Mouse (Mus musculus): Measurements from ENCODE around the gene Plcl2. TPM values are rescaled to one million over a fixed set of nuclear protein-coding genes. Genes with fewer than 3 reads are reported as not detected.

Plcl2 gene
- polyA plus RNA-seq, 1 experiment, result 6.7 TPM

- Histone ChIP-seq H3K27ac (ENCODE audit: insufficient read depth, low read depth, low read length) (peak overlapping the region; percentile 40; the same call in 1 of the 2 replicates), H3K4me3 (ENCODE audit: low read depth, low read length) (no peak overlapping the region), H3K36me3 (ENCODE audit: control insufficient read depth, insufficient read depth, low read length) (no peaks in the 10 kb centered on the region), H3K27me3 (ENCODE audit: control insufficient read depth, insufficient read depth, low read length) (no peaks in the 10 kb centered on the region), H3K4me1 (ENCODE audit: control insufficient read depth, insufficient read depth, insufficient read length, low read length) (no peaks in the 10 kb centered on the region; the same call in 1 of the 2 replicates)
- no peak for TF ChIP-seq CTCF (IDR thresholded peaks at IDR 0.05; ENCODE audit: extremely low read depth, insufficient read length, insufficient replicate concordance, low read depth, low read length)
- TF ChIP-seq POLR2A (IDR thresholded peaks at IDR 0.05; ENCODE audit: low read depth, low read length), result no peak
- WGBS, result 64% methylated on average over 3 of the region's 3 CpGs
These were observed 38.0 kb upstream of the Plcl2 start for GRCm38 (mm10) chr17:50471230-50471629.

- Histone ChIP-seq H3K4me1 (ENCODE audit: control insufficient read depth, insufficient read depth, insufficient read length, low read length) (peaks cover 2% of the 10 kb centered on the region; the same call in 1 of the 2 replicates), H3K27ac (ENCODE audit: insufficient read depth, low read depth, low read length) (no peak overlapping the region), H3K36me3 (ENCODE audit: control insufficient read depth, insufficient read depth, low read length) (no peaks in the 10 kb centered on the region), H3K4me3 (ENCODE audit: low read depth, low read length) (no peak overlapping the region), H3K27me3 (ENCODE audit: control insufficient read depth, insufficient read depth, low read length) (no peaks in the 10 kb centered on the region)
- 93% methylated on average over 4 of the region's 4 CpGs for WGBS
- no peak for TF ChIP-seq POLR2A (IDR thresholded peaks at IDR 0.05; ENCODE audit: low read depth, low read length)
- no peak for TF ChIP-seq CTCF (IDR thresholded peaks at IDR 0.05; ENCODE audit: extremely low read depth, insufficient read length, insufficient replicate concordance, low read depth, low read length)
These were observed 31.9 kb upstream of the Plcl2 start for GRCm38 (mm10) chr17:50477277-50477676.

GRCm38 (mm10) chr17:50480867-50481266 lies 28.3 kb upstream of the Plcl2 start:
- 78% methylated on average over 7 of the region's 7 CpGs for WGBS
- H3K4me3 ChIP-seq (ENCODE audit: low read depth, low read length), result no peak overlapping the region
- TF ChIP-seq POLR2A (IDR thresholded peaks at IDR 0.05; ENCODE audit: low read depth, low read length) (no peak), CTCF (IDR thresholded peaks at IDR 0.05; ENCODE audit: extremely low read depth, insufficient read length, insufficient replicate concordance, low read depth, low read length) (no peak)
- H3K27me3 ChIP-seq (ENCODE audit: control insufficient read depth, insufficient read depth, low read length), result no peaks in the 10 kb centered on the region
- H3K4me1 ChIP-seq (ENCODE audit: control insufficient read depth, insufficient read depth, insufficient read length, low read length), result peaks cover 2% of the 10 kb centered on the region; the same call in 1 of the 2 replicates
- H3K36me3 ChIP-seq (ENCODE audit: control insufficient read depth, insufficient read depth, low read length), result no peaks in the 10 kb centered on the region
- no peak overlapping the region for H3K27ac ChIP-seq (ENCODE audit: insufficient read depth, low read depth, low read length)

- Histone ChIP-seq H3K4me3 (ENCODE audit: low read depth, low read length) (no peak overlapping the region), H3K4me1 (ENCODE audit: control insufficient read depth, insufficient read depth, insufficient read length, low read length) (no peaks in the 10 kb centered on the region), H3K27me3 (ENCODE audit: control insufficient read depth, insufficient read depth, low read length) (no peaks in the 10 kb centered on the region), H3K36me3 (ENCODE audit: control insufficient read depth, insufficient read depth, low read length) (no peaks in the 10 kb centered on the region), H3K27ac (ENCODE audit: insufficient read depth, low read depth, low read length) (no peak overlapping the region)
- TF ChIP-seq CTCF (IDR thresholded peaks at IDR 0.05; ENCODE audit: extremely low read depth, insufficient read length, insufficient replicate concordance, low read depth, low read length), result no peak
- TF ChIP-seq POLR2A (IDR thresholded peaks at IDR 0.05; ENCODE audit: low read depth, low read length), result no peak
- WGBS, result 71% methylated on average over 7 of the region's 7 CpGs
These were observed 25.5 kb upstream of the Plcl2 start for GRCm38 (mm10) chr17:50483700-50484099.

- Histone ChIP-seq H3K27ac (ENCODE audit: insufficient read depth, low read depth, low read length) (no peak overlapping the region), H3K36me3 (ENCODE audit: control insufficient read depth, insufficient read depth, low read length) (no peaks in the 10 kb centered on the region), H3K4me1 (ENCODE audit: control insufficient read depth, insufficient read depth, insufficient read length, low read length) (no peaks in the 10 kb centered on the region), H3K4me3 (ENCODE audit: low read depth, low read length) (no peak overlapping the region), H3K27me3 (ENCODE audit: control insufficient read depth, insufficient read depth, low read length) (no peaks in the 10 kb centered on the region)
- 71% methylated on average over 5 of the region's 5 CpGs for WGBS
- TF ChIP-seq CTCF (IDR thresholded peaks at IDR 0.05; ENCODE audit: extremely low read depth, insufficient read length, insufficient replicate concordance, low read depth, low read length), result no peak
- no peak for TF ChIP-seq POLR2A (IDR thresholded peaks at IDR 0.05; ENCODE audit: low read depth, low read length)
These were observed 24.2 kb upstream of the Plcl2 start for GRCm38 (mm10) chr17:50484981-50485380.

GRCm38 (mm10) chr17:50487058-50487618 lies 22.1 kb upstream of the Plcl2 start:
- 94% methylated on average over 1 of the region's 1 CpGs for WGBS
- H3K27ac ChIP-seq (ENCODE audit: insufficient read depth, low read depth, low read length), result no peak overlapping the region
- H3K36me3 ChIP-seq (ENCODE audit: control insufficient read depth, insufficient read depth, low read length), result no peaks in the 10 kb centered on the region
- H3K27me3 ChIP-seq (ENCODE audit: control insufficient read depth, insufficient read depth, low read length), result no peaks in the 10 kb centered on the region
- H3K4me1 ChIP-seq (ENCODE audit: control insufficient read depth, insufficient read depth, insufficient read length, low read length), result no peaks in the 10 kb centered on the region
- no peak overlapping the region for H3K4me3 ChIP-seq (ENCODE audit: low read depth, low read length)
- TF ChIP-seq POLR2A (IDR thresholded peaks at IDR 0.05; ENCODE audit: low read depth, low read length) (no peak), CTCF (IDR thresholded peaks at IDR 0.05; ENCODE audit: extremely low read depth, insufficient read length, insufficient replicate concordance, low read depth, low read length) (no peak)

- no peak for TF ChIP-seq POLR2A (IDR thresholded peaks at IDR 0.05; ENCODE audit: low read depth, low read length)
- TF ChIP-seq CTCF (IDR thresholded peaks at IDR 0.05; ENCODE audit: extremely low read depth, insufficient read length, insufficient replicate concordance, low read depth, low read length), result no peak
- Histone ChIP-seq H3K4me3 (ENCODE audit: low read depth, low read length) (no peak overlapping the region), H3K4me1 (ENCODE audit: control insufficient read depth, insufficient read depth, insufficient read length, low read length) (no peaks in the 10 kb centered on the region), H3K27me3 (ENCODE audit: control insufficient read depth, insufficient read depth, low read length) (no peaks in the 10 kb centered on the region), H3K27ac (ENCODE audit: insufficient read depth, low read depth, low read length) (no peak overlapping the region), H3K36me3 (ENCODE audit: control insufficient read depth, insufficient read depth, low read length) (no peaks in the 10 kb centered on the region)
- 82% methylated on average over 3 of the region's 3 CpGs for WGBS
These were observed 21.5 kb upstream of the Plcl2 start for GRCm38 (mm10) chr17:50487670-50488069.

All from small intestine, adult 2 months (tissue).